Mouse (Mus musculus) cerebellum, adult 2 months (tissue): ENCODE measurements around the gene Dapk2.

ENCODE experiments used
- CTCF ChIP-seq: fragments of 200-500 bp; IDR thresholded peaks from 2 replicates; pipeline ENCODE4 v1.5.1; 2011; ENCODE audit warnings: low read depth, mild to moderate bottlenecking, control low read depth, low read length, moderate library complexity, borderline replicate concordance; ENCODE audit not compliant: insufficient read depth
- POLR2A ChIP-seq: fragments of 200-500 bp; IDR thresholded peaks from 2 replicates; pipeline ENCODE4 v1.6.1; 2011; ENCODE audit warnings: low read length, control low read depth, borderline replicate concordance; ENCODE audit not compliant: insufficient read depth

- TF ChIP-seq CTCF (no peak), POLR2A (no peak)
Measured at GRCm38 (mm10) chr9:66142265-66142664, 15.8 kb upstream of the Dapk2 start.
